Mouse (Mus musculus) intestine, postnatal 0 days (tissue): ENCODE data around the gene Bbx. TPM values are rescaled to one million over a fixed set of nuclear protein-coding genes. Genes with fewer than 3 reads are reported as not detected.

Experiments
- ATAC-seq: fragments of 200-750 bp; cut with Nextera tagmentation; 2 replicates; pipeline ENCODE4 v1.8.0; 2017; ENCODE audit warnings: mild to moderate bottlenecking, moderate TSS enrichment, moderate library complexity
- H3K27ac ChIP-seq: fragments of 300-500 bp; sonication (generic); 2 replicates; pipeline ENCODE4 v1.5.1; 2014; ENCODE audit warnings: mild to moderate bottlenecking, low read depth, low read length, moderate library complexity
- H3K27me3 ChIP-seq: fragments of 300-500 bp; sonication (generic); replicated peaks from 2 replicates; pipeline ENCODE4 v1.6.1; 2014; ENCODE audit warnings: low read length, mixed read lengths; ENCODE audit not compliant: control insufficient read depth, insufficient read depth
- H3K36me3 ChIP-seq: fragments of 300-500 bp; sonication (generic); 2 replicates; pipeline ENCODE4 v1.6.1; 2014; ENCODE audit warnings: mild to moderate bottlenecking, moderate library complexity; ENCODE audit not compliant: control insufficient read depth, insufficient read depth
- H3K4me1 ChIP-seq: fragments of 300-500 bp; sonication (generic); replicated peaks from 2 replicates; pipeline ENCODE4 v1.6.1; 2014; ENCODE audit warnings: antibody characterized with exemption, low read length, mixed read lengths; ENCODE audit not compliant: control insufficient read depth, insufficient read depth
- H3K4me2 ChIP-seq: fragments of 300-500 bp; sonication (generic); replicated peaks from 2 replicates; pipeline ENCODE4 v1.6.1; 2014; ENCODE audit warnings: low read depth, mild to moderate bottlenecking, moderate library complexity
- H3K4me3 ChIP-seq: fragments of 300-500 bp; sonication (generic); 2 replicates; pipeline ENCODE4 v1.5.1; 2014; ENCODE audit warnings: low read depth, low read length
- H3K9ac ChIP-seq: fragments of 300-500 bp; sonication (generic); 2 replicates; pipeline ENCODE4 v1.6.1; 2014; ENCODE audit warnings: mild to moderate bottlenecking, low read depth, low read length
- H3K9me3 ChIP-seq: fragments of 300-500 bp; sonication (generic); 2 replicates; pipeline ENCODE4 v1.6.1; 2016; ENCODE audit warnings: mixed run types; ENCODE audit not compliant: control insufficient read depth
- CTCF ChIP-seq: sonication (generic); IDR thresholded peaks from 2 replicates; pipeline ENCODE4 v1.5.1; 2016; ENCODE audit warnings: low read depth, mild to moderate bottlenecking, control low read depth, antibody characterized with exemption, moderate library complexity
- WGBS: fragments of 180-500 bp; shearing (Covaris S2); extraction: QIAGEN DNeasy Blood & Tissue Kit; methylation state at CpG from one replicate; pipeline ENCODE4 v1.1.7; 2014; 5-methylcytosine and 5-hydroxymethylcytosine counted together
- polyA plus RNA-seq: library from polyadenylated mRNA; unstranded; fragments of >200 nt; fragmentation: Nextera tagmentation; extraction: Ambion mirVana; gene quantifications from 2 replicates; pipeline ENCODE4 v1.2.1, GENCODE M21; 2015

Gene Bbx
- polyA plus RNA-seq, 1 experiment from 2014 or later, result 14.6 TPM

GRCm38 (mm10) chr16:50431011-50431981, 894 bp downstream of the Bbx start:
- 1% methylated on average over 67 of the region's 72 CpGs for WGBS
- Histone ChIP-seq H3K4me3 (peak overlapping the region; percentile 91), H3K9ac (peak overlapping the region; percentile 83), H3K4me1 (no peaks in the 10 kb centered on the region), H3K36me3 (no peaks in the 10 kb centered on the region), H3K4me2 (peak overlapping the region; percentile 100), H3K27ac (peak overlapping the region; percentile 98), H3K9me3 (no peaks in the 10 kb centered on the region), H3K27me3 (no peaks in the 10 kb centered on the region)
- TF ChIP-seq CTCF, result no peak
- peak; percentile 67 for ATAC-seq

GRCm38 (mm10) chr16:50430515-50430877, 1.7 kb downstream of the Bbx start:
- no peak for ATAC-seq
- Histone ChIP-seq H3K36me3 (no peaks in the 10 kb centered on the region), H3K27me3 (no peaks in the 10 kb centered on the region), H3K4me3 (peak overlapping the region; percentile 91), H3K4me1 (no peaks in the 10 kb centered on the region), H3K4me2 (peak overlapping the region; percentile 100), H3K27ac (peak overlapping the region; percentile 7; the same call in 1 of the 2 replicates), H3K9ac (peak overlapping the region; percentile 83), H3K9me3 (no peaks in the 10 kb centered on the region)
- TF ChIP-seq CTCF, result no peak
- WGBS, result 0% methylated on average over 12 of the region's 12 CpGs

- 0% methylated on average over 48 of the region's 69 CpGs for WGBS
- peak overlapping the region; percentile 91 for H3K4me3 ChIP-seq
- TF ChIP-seq CTCF, result 0 out of 2 replicates have a peak, but pooled peaks have one; percentile 5
- peak overlapping the region; percentile 100 for H3K4me2 ChIP-seq
- H3K27me3 ChIP-seq, result no peaks in the 10 kb centered on the region
- H3K4me1 ChIP-seq, result no peaks in the 10 kb centered on the region
- peak overlapping the region; percentile 83 for H3K9ac ChIP-seq
- peak overlapping the region; percentile 7; the same call in 1 of the 2 replicates for H3K27ac ChIP-seq
- H3K9me3 ChIP-seq, result no peaks in the 10 kb centered on the region
- ATAC-seq, result no peak
- no peaks in the 10 kb centered on the region for H3K36me3 ChIP-seq
These were observed 2.3 kb downstream of the Bbx start for GRCm38 (mm10) chr16:50429692-50430514.

- WGBS, result 15% methylated on average over 23 of the region's 23 CpGs
- Histone ChIP-seq H3K27me3 (no peaks in the 10 kb centered on the region), H3K4me3 (peak overlapping the region; percentile 91), H3K9me3 (no peaks in the 10 kb centered on the region), H3K4me1 (no peaks in the 10 kb centered on the region), H3K4me2 (peak overlapping the region; percentile 100), H3K36me3 (no peaks in the 10 kb centered on the region), H3K27ac (no peak overlapping the region), H3K9ac (peak overlapping the region; percentile 83)
- ATAC-seq, result no peak
- no peak for TF ChIP-seq CTCF
These were observed 3.1 kb downstream of the Bbx start for GRCm38 (mm10) chr16:50428871-50429691.

- peaks cover 6% of the 10 kb centered on the region; the same call in 1 of the 2 replicates for H3K36me3 ChIP-seq
- no peaks in the 10 kb centered on the region for H3K9me3 ChIP-seq
- peak; percentile 40 for TF ChIP-seq CTCF
- no peak overlapping the region for H3K4me2 ChIP-seq
- no peaks in the 10 kb centered on the region for H3K27me3 ChIP-seq
- no peak overlapping the region for H3K9ac ChIP-seq
- H3K4me3 ChIP-seq, result no peak overlapping the region
- ATAC-seq, result no peak
- 34% methylated on average over 1 of the region's 1 CpGs for WGBS
- no peak overlapping the region for H3K27ac ChIP-seq
- no peaks in the 10 kb centered on the region for H3K4me1 ChIP-seq
These were observed 12.1 kb downstream of the Bbx start for GRCm38 (mm10) chr16:50420130-50420529.
